Mouse (Mus musculus) gastrocnemius, postnatal 4 days (tissue): Measurements from ENCODE around the gene Dnajc3. TPM values are rescaled to one million over a fixed set of nuclear protein-coding genes. Genes with fewer than 3 reads are reported as not detected.

Source experiments
- DNase-seq, 2 experiments: peaks; one replicate each; pipeline ENCODE4 v3.0.0; 2021 to 2022; ENCODE audit warnings: low spot score in 2 of 2, mixed read lengths in 2 of 2
- total RNA-seq, 2 experiments: library from RNA; stranded (reverse); gene quantifications; 2 replicates each; pipeline ENCODE4 v1.2.3; 2021

Dnajc3 gene
- total RNA-seq, 2 experiments from 2014 or later: 28.7 to 34.8 TPM

GRCm38 (mm10) chr14:119027675-119028253 lies 90.0 kb downstream of the Dnajc3 start:
- DNase-seq: no peak

Other genes starting within 250 kb of the Dnajc3 start
- 1 to 10 TPM; 2.4 to 2.9 TPM for gene Abcc4, start 231.8 kb upstream of the Dnajc3 start, total RNA-seq
- under 1 TPM in 1 of 2 experiments, not detected in 1; 0.25 TPM for gene Cldn10, start 150.1 kb upstream of the Dnajc3 start, total RNA-seq
- 10 to 100 TPM; 14.0 to 14.4 TPM for gene Dzip1, start 12.5 kb upstream of the Dnajc3 start, total RNA-seq
- 10 to 100 TPM; 11.0 to 11.4 TPM for gene Uggt2, start 161.5 kb downstream of the Dnajc3 start, total RNA-seq
- gene Hs6st3, start 200.4 kb downstream of the Dnajc3 start, total RNA-seq: under 1 TPM; 0.31 to 0.37 TPM